Mouse (Mus musculus): ENCODE results near the gene Npr1.
A peak's percentile ranks its signal among the peaks of the same experiment; 100 is the strongest.

DNA sequence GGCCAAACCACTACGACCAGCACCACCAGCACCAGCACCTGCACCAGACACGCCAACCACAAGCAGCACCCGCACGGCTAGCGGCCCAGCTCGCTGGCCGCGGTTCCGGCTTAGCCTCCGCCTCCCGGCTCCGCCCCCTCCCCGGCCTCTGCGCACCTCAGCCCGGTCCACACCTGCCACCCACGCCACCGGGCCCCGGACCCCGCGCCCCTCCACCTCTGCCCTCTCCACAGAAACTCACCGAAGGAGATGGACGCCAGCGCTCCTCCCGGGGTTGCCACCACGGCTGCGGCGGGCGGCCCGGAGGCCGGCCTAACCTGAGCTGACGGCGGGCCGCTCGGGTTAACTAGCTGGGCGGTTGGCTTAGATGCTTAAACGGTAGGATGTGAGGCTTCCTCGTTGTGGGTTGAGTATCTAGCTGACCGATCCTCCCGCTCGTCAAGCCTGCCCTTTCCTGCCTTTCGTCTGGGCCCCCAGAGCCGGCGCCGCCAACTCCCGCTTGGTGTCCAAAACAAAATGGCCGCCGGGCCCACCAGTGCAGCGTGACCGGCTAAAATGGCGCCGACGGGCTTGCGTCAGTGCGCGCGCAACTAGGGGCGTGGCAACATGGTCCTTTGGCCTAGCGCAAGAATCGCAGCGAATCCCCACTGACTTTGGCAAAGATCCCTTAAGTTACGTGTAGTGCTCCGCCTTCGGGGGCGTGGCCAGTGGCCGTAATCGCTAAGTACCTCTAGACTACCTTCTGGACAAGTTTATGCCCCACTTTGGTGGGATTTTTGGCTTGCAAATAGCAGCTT lies 43.5 kb upstream of the Npr1 start, which contains the start of gene Chtop:
- TF ChIP-seq CTCF (IDR thresholded peaks at IDR 0.05; ENCODE audit: control insufficient read depth, insufficient read depth, low read length) (no peak), POLR2A (IDR thresholded peaks at IDR 0.05; ENCODE audit: borderline replicate concordance, control insufficient read depth, low read depth, low read length) (peak; percentile 64; the same call in 1 of the 2 replicates)

Measured in bone marrow, adult 2 months (tissue).